Mouse (Mus musculus): ENCODE measurements around the gene Nprl2.

Nprl2 gene

DNA sequence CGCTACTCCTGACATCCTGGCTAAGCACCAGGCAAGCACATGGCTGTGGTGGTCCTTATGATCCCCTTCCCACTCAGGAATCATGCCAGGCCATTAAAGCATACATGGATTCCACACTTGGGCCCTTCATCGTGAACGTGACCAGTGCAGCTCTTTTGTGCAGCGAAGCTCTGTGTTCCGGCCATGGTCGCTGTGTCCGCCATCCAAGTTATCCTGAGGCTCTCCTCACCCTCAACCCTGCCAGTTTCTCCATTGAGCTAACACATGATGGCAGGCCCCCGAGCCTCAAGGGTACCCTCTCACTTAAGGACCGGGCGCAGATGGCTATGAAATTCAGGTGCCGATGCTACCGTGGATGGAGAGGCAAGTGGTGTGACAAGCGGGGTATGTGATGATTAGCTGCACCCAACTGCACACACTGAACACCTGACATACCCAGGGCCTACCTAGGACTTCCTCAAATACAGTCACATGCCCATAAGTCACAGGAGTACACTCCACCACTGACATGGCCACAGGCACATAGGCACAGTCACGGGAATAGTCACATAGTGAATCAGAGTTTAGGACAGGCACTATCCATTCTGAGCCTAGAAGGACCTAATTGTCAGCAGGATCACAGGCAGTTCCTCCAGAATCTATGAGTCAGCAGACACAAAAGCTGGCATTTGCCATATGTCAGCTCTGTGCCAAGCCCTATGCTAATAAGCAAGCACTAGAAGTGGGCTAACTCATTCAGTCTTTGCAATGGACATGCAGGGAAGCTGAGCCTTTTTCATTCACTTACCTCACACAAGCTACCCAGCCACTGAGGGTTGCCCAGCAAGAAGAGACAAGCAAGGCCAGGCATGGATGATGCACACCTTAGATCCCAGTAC, 37.2 kb downstream of the Nprl2 start:
- no peak for DNase-seq

GRCm38 (mm10) chr9:107580501-107581317, 38.7 kb downstream of the Nprl2 start, which contains the start of gene Hyal3:
TSS of gene Hyal3 (plus strand) at chr9:107580818.
- DNase-seq, result peak; percentile 95 to 97

GRCm38 (mm10) chr9:107581584-107581983, 39.6 kb downstream of the Nprl2 start:
- DNase-seq, result no peak

- DNase-seq, result no peak
These were observed 40.6 kb downstream of the Nprl2 start for GRCm38 (mm10) chr9:107582509-107583062.

DNA sequence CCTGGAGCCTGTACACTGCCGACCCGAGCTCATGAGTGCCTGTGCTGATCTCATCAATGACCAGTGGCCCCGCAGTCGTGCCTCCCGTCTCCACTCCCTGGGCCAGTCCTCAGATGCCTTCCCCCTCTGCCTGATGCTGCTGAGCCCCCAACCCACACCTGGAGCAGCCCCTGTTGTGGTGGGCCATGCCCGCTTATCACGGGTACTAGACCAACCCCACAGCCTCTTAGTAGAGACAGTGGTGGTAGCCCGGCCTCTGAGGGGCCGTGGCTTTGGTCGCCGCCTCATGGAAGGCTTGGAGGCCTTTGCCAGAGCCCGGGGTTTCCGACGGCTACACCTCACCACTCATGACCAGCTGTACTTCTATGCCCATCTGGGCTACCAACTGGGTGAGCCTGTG, 41.1 kb downstream of the Nprl2 start:
- no peak for DNase-seq

DNA sequence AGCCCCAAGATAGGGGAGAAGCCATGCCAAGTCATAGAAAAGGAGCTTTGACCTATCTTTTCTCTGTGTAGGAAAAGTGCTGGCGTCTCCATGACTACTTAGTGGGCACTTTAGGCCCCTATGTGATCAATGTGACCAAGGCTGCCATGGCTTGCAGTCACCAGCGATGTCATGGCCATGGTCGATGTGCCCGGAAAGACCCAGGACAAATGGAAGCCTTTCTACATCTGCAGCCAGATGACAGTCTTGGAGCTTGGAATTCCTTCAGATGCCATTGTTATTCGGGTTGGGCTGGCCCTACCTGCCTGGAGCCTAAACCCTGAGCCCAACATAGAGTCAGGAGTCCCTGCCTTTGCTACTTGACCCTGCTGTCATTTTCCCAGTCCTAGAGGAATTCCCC, 44.5 kb downstream of the Nprl2 start:
- no peak for DNase-seq

DNA sequence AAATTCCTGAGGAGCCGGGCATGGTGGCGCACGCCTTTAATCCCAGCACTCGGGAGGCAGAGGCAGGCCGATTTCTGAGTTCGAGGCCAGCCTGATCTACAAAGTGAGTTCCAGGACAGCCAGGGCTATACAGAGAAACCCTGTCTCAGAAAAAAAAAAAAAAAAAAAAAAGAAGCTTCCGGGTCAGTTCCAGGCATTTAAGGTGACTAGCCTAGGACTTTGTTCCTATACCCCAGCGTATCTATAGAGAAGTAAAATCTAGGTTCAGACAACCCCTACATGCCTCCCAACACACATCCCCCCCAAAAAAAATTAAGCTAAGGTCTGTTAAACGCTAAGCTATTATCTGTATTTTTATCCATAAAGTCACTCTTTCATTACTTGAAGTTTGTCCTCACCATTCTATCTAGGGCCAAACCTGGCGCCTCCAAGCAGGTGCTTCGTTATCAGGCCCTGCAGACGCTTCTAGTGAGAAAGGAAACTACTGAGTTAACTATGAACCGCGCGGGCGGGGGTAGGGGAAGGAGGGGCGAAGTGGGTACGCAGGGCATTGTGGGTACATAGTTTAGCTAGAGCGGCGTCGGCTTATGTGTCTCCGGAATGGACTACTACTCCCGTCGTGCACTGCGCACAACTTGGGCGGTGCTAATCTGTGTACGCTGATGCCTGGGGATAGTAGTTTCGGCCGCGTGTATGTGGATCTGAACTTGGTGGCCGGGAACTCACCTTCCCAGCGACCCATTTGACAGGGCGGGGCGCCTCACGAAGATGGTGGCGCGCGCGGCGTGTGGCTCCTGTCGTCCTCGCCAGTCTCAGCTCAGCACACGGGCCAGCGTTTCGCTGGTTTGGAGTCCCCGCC, 45.2 kb downstream of the Nprl2 start, which contains the start of gene Ifrd2:
Gene Ifrd2 (plus strand): TSS at position 669 of the 859 bp plus-strand sequence.
- DNase-seq, result peak; percentile 99

- peak; percentile 62 to 65 for DNase-seq
These were observed 46.0 kb downstream of the Nprl2 start for GRCm38 (mm10) chr9:107587833-107588639.

DNA sequence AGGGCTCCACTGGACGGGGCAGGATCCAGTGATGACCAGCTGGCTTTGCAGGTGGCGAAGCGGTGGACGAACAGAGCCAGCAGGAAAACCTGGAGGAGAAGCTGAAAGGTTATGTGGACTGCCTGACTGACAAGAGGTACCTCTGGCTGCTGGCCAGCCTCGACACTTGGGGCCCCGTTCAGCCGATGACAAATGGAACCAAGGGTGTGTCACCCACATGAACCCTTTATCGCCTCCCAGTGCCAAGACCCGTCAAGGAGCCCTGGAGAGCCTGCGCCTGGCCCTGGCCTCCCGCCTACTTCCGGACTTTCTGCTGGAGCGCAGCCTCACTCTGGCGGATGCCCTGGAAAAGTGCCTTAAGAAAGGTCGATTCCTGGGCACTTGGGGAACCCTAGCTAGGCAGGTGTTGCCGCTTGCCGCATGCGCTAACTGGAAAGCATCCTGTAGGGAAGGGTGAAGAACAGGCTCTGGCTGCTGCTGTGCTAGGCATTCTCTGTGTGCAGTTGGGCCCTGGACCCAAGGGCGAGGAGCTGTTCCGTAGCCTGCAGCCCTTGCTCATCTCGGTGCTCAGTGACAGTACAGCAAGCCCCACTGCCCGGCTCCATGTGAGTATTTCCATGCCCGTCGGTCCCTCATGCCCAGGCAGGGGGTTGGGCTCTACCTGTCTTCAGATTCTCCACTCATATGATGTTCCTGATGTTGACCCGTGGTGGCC, 48.2 kb downstream of the Nprl2 start:
- peak; percentile 89 to 93 for DNase-seq

DNA sequence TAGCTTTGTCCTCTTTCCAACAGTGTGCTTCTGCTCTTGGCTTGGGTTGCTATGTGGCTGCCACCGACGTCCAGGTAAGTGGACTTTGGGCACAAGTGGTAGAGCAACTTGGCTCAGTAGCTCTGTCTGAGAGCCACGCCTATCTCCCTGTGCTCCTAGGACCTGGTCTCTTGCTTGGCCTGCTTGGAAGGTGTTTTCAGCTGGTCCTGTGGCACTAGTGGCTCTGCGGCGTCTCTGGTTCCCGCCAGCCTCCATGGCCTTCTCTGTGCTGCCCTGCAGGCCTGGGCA, 48.7 kb downstream of the Nprl2 start:
- peak in 1 of 2 experiments; percentile 71 for DNase-seq

GRCm38 (mm10) chr9:107593101-107593976, 51.3 kb downstream of the Nprl2 start:
- no peak for DNase-seq

- no peak for DNase-seq
These were observed 52.4 kb downstream of the Nprl2 start for GRCm38 (mm10) chr9:107594281-107595062.
